Mouse (Mus musculus) lung, postnatal 0 days (tissue): ENCODE measurements around the gene F5.

Experiments used
- CTCF ChIP-seq: IDR thresholded peaks from 2 replicates; pipeline ENCODE4 v1.5.1; 2016; ENCODE audit warnings: antibody characterized with exemption, mild to moderate bottlenecking
- EP300 ChIP-seq: IDR thresholded peaks from 2 replicates; pipeline ENCODE4 v1.6.1; 2016; ENCODE audit warnings: antibody characterized with exemption, mild to moderate bottlenecking, control low read depth

DNA sequence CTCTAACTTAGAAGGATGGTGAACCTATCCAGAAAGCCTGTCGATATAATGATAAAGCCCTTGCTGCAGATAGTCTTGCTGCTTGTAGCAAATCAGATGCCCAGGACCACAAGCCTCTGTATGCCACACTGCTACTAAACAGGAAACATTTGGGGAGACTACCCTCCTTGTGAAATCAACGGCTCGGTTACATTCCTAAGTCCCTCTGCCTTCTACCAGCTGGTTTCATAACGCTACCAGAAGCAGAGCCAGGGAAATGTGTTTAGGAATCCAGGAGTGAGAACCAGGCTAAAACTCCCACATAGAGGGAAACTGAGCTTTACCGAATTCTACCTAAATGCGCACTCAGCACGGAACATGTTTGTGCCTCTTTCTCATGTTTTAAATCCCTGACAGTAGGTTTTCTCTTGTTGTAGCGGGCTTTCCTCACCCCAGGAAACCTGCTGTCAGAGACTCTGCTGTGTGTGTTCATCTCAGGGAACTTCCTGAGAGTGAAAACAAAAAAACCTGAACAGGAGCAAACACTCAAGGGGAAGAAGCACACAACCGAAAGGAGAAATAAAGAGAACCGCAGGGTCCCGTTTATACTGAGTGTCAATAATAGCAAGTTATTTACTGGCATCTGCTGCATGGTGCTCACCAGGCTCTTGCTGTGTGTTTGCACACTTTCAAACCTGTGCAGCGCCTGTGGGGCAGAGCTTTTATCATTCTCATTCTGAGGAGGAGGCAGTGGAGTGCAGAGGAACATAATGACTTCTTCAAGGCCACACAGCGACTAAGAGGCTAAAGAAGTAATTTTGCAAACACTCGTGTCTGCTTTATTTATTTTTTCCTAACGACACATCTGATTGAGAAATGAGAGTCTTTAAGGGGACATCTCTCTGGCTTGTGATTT, 66.4 kb downstream of the F5 start:
- TF ChIP-seq CTCF (no peak), EP300 (no peak)
